Mouse (Mus musculus): ENCODE results near the gene Satb1.

DNA sequence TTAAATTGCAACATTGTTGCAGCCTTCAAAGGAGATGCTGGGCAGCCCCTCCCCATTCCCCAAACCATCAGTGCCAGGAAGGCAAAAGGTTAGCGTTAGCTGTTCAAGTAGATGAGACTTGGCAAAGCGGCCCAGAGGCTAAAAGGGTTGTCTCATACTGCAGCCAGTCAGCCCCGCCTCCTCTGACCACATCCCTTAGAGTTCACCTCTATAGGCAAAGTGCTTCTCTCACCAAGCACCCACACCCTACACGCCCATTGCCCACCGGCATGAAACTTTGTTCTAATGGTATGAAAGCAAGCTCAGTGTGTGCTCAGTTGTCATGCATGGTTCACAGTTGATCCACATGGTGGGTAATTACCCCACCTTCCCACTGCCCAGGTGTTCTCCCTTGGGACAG is 43.4 kb upstream of the Satb1 start:
- no peak for TF ChIP-seq CTCF (IDR thresholded peaks at IDR 0.05; ENCODE audit: borderline replicate concordance, control insufficient read depth, extremely low read depth, insufficient read depth, low read length, poor library complexity)
- no peak for TF ChIP-seq POLR2A (IDR thresholded peaks at IDR 0.05; ENCODE audit: control insufficient read depth, extremely low read depth, insufficient read depth, low read length, poor library complexity)
